In the genomic region with DNA sequence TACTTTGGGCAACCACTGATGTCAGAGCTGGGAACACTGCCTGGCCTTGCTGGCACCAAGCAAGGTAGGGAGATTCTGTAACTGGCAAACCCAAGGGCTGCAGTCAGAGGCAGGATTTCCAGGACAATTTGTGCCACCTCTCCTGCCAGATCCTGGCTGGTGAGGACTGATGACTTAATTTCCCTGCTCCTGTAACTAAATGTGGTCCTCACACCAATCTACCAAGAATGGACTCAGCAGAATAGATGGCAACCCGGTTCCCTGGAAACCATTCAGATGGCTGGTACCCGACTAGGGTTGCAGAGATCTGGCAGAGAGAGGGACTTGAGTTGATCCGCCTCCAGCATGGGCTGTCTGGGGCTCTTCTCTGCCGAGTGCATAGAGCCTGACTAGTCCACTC, we compare ENCODE assay signal across 13 mouse cellular contexts.
DNase-seq lines count a peak whose midpoint lies in the region; ATAC-seq lines count a peak whose summit lies in the region.
"Had no signal": no experiment of that assay in that cellular context is flagged by ENCODE, and none has a peak within 500 bp of the region (broad histone marks: within the 10 kb centered on the region; RNA-seq: fewer than 3 reads in every experiment).

No protein-coding gene starts in this region.

- no peak for ATAC-seq in megakaryocyte progenitor cell, adult 5-6 weeks (replicated peaks; ENCODE audit: poor library complexity)

- peak; percentile 90 for DNase-seq in heart, adult 11 months
- no peak for DNase-seq in heart, postnatal 4 days
- peak; percentile 34 for DNase-seq in right cerebral cortex, adult 18-20 months
- no peak for DNase-seq in right cerebral cortex, adult 2 months (ENCODE audit: low spot score in 2 of 2)
- DNase-seq in gastrocnemius, adult 8-10 months (ENCODE audit: low spot score in 2 of 2) = peak; percentile 62 to 66
- peak; percentile 37 for DNase-seq in left cerebral cortex, postnatal 4 days
- no peak for DNase-seq in thymus, postnatal 14 days
- DNase-seq: B cell, adult 2 months; kidney, adult 11 months; kidney, postnatal 4 days; lung, postnatal 4 days; midbrain, embryonic 14.5 days had no signal

- intact Hi-C loops in left cerebral cortex, postnatal 4 days (cut with DNase I) = no loop called here

Comparison
In these comparisons a context has a peak if more than half of its experiments do, and no peak if none do; other contexts are left out.
1. DNase-seq: peak in heart, adult 11 months (single experiment), right cerebral cortex, adult 18-20 months (single experiment), gastrocnemius, adult 8-10 months (2 of 2) and left cerebral cortex, postnatal 4 days (single experiment); none in heart, postnatal 4 days (single experiment), right cerebral cortex, adult 2 months (0 of 2) and thymus, postnatal 14 days (single experiment).